Mouse (Mus musculus) ES-Bruce4 (cell line): Measurements from ENCODE around the gene Atad5. TPM values are rescaled to one million over a fixed set of nuclear protein-coding genes. Genes with fewer than 3 reads are reported as not detected.
A peak's percentile ranks its signal among the peaks of the same experiment; 100 is the strongest.
"Not testable (repeated sequence)": the region's sequence is repeated elsewhere in the genome, so short reads cannot be mapped to it uniquely, and the experiment has no call there.

Experiments
- H3K27ac ChIP-seq: 2 replicates; pipeline ENCODE4 v1.5.1; 2012; ENCODE audit warnings: low read length, inconsistent platforms; ENCODE audit not compliant: insufficient read depth
- H3K27me3 ChIP-seq: 2 replicates; pipeline ENCODE4 v1.6.1; 2012; ENCODE audit warnings: mild to moderate bottlenecking, low read length, inconsistent platforms; ENCODE audit not compliant: control insufficient read depth, poor library complexity, insufficient read depth, severe bottlenecking
- H3K36me3 ChIP-seq: 2 replicates; pipeline ENCODE4 v1.6.1; 2012; ENCODE audit warnings: inconsistent platforms, mild to moderate bottlenecking, low read length, moderate library complexity; ENCODE audit not compliant: control insufficient read depth, poor library complexity, insufficient read depth, severe bottlenecking
- H3K4me1 ChIP-seq: one replicate; pipeline ENCODE4 v1.8.1; 2011; ENCODE audit warnings: low read length; ENCODE audit not compliant: control insufficient read depth, insufficient read depth
- H3K4me3 ChIP-seq: 2 replicates; pipeline ENCODE4 v1.5.1; 2011; ENCODE audit warnings: low read depth, mild to moderate bottlenecking, low read length
- H3K9ac ChIP-seq: 2 replicates; pipeline ENCODE4 v1.6.1; 2012; ENCODE audit warnings: low read depth, mild to moderate bottlenecking, inconsistent platforms; ENCODE audit not compliant: poor library complexity, severe bottlenecking
- H3K9me3 ChIP-seq: replicated peaks from 2 replicates; pipeline ENCODE4 v1.6.1; 2012; ENCODE audit warnings: mild to moderate bottlenecking, low read length, inconsistent platforms; ENCODE audit not compliant: control insufficient read depth, poor library complexity, insufficient read depth, severe bottlenecking
- CTCF ChIP-seq: IDR thresholded peaks from one replicate; pipeline ENCODE4 v1.8.1; 2011; ENCODE audit warnings: low read depth, low read length
- EP300 ChIP-seq: IDR thresholded peaks from 2 replicates; pipeline ENCODE4 v1.6.1; 2011; ENCODE audit warnings: low read depth, low read length; ENCODE audit not compliant: insufficient read depth
- POLR2A ChIP-seq: IDR thresholded peaks from one replicate; pipeline ENCODE4 v1.8.1; 2011; ENCODE audit warnings: low read length; ENCODE audit not compliant: insufficient read depth
- polyA plus RNA-seq: library from polyadenylated mRNA; stranded (reverse); fragments of >200 nt; gene quantifications from 2 replicates; pipeline ENCODE4 v1.2.4, GENCODE M21; 2011; ENCODE audit warnings: low read depth; ENCODE audit not compliant: missing spikeins, insufficient read depth, insufficient read length

The Atad5 gene
- polyA plus RNA-seq, 1 experiment, result 26.6 TPM

DNA sequence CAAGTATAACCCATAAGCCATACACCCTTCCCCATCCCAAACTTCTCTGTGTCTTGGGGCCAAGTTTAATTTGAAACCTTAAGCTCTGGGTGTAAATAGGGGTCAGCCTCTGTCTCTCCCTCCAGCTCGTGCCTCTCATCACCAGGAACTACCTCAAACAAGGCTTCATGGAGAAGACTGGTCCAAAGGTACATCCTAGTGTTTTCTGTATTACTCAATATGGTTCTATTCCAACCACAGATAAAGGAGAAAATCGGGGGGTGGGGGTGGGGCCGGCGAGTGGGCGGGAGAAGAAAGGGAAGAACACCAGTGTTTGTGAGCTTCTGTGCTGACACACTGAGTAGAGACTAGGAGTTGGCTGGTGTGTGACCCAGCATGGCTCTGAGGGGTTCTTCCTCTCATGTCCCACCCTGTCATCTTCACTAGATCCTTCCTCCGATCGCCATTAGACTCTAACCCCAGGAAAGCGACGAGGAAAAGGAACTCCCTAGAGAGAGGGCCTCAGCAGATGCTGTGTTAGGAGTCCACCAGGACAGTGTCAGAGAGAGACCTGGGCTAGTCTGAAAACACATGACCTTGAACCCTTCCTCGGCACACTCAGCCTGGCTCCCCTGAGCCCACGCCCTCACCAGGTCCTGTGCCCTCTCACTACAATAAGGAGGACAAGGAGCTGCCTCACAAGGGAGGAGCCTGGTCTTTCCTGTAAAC, 84.9 kb downstream of the Atad5 start:
- H3K9me3 ChIP-seq, result no peaks in the 10 kb centered on the region
- peak overlapping the region; percentile 7; the same call in 1 of the 2 replicates for H3K27ac ChIP-seq
- TF ChIP-seq CTCF, result no peak
- TF ChIP-seq EP300, result 0 out of 2 replicates have a peak, but pooled peaks have one; percentile 10
- peaks cover 12% of the 10 kb centered on the region for H3K4me1 ChIP-seq
- H3K27me3 ChIP-seq, result no peaks in the 10 kb centered on the region
- H3K36me3 ChIP-seq, result no peaks in the 10 kb centered on the region
- H3K9ac ChIP-seq, result no peak overlapping the region
- H3K4me3 ChIP-seq, result no peak overlapping the region

DNA sequence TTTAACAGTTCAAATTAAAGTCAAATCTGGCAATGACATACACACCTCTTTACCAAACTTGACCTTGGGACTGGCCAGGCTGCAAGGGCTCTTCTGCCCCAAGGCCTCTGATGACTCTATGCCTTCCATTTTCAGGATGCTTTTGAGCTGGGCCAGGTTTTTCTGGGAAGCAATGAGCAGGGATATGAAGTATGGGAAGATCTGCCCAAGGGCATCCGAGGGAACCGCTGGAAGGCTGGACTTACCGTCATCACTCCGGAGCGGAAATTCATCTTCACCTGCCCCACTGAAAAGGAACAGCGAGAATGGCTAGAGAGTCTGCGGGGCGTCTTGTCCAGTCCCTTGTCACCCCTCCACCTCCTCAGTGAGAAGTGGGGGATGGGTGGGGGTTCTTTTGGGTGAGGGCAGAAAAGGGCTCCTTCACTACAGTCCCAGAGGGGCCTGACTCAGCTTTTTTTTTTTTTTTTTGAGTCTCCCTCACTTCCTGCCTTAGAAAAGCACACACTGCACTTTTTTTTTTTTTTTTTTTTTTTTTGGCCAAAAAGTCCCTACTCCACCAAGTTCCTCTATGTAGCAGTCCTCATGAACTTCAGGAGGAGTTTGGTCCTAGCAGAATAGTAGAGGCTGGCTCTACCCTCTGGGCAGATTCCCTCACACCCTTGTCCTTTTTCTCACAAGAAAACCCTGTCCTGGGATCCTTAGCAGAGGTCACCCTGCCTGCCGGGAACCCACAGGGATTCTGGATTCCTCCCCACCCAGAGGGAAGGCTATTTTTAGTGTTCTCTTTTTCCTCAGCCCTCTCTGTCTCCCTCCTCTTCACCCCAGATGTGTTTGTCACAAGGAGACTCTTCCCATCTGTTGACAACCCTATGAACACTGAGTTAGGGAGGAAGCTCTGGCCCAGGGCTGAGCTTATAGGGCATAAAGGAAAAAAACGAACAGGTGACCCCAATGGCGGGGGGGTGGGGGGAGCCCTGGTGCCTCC, 88.0 kb downstream of the Atad5 start:
- H3K27ac ChIP-seq, result peak overlapping the region; percentile 80
- H3K27me3 ChIP-seq, result no peaks in the 10 kb centered on the region
- peaks cover 12% of the 10 kb centered on the region for H3K4me1 ChIP-seq
- H3K9ac ChIP-seq, result peak overlapping the region; percentile 19; the same call in 1 of the 2 replicates
- H3K9me3 ChIP-seq, result no peaks in the 10 kb centered on the region
- no peaks in the 10 kb centered on the region for H3K36me3 ChIP-seq
- TF ChIP-seq EP300 (peak; percentile 84), CTCF (no peak)
- H3K4me3 ChIP-seq, result peak overlapping the region; percentile 4; the same call in 1 of the 2 replicates

DNA sequence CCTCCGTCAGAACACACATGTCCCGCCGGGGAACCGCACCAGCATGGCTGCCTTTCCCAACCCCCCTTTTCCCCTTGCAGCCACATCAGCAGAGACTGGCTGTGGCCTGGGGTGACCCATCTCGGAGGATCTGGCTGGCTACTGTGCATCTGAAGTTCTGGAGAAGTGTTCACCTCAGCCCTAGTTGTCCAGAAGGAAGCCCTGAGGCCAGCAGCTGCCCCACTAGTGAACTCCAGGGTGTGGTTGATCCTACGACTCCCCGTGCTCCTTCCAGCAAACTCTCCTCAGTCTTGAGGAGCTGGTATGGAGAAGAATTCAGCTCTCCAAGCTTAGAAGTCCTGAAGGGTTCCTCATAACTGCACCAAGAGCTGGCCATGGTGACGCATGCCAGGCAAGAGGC, 89.1 kb downstream of the Atad5 start:
- no peaks in the 10 kb centered on the region for H3K27me3 ChIP-seq
- peaks cover 8% of the 10 kb centered on the region for H3K4me1 ChIP-seq
- no peak overlapping the region for H3K4me3 ChIP-seq
- H3K36me3 ChIP-seq, result no peaks in the 10 kb centered on the region
- H3K9me3 ChIP-seq, result no peaks in the 10 kb centered on the region
- H3K27ac ChIP-seq, result peak overlapping the region; percentile 80
- H3K9ac ChIP-seq, result peak overlapping the region; percentile 19; the same call in 1 of the 2 replicates
- no peak for TF ChIP-seq POLR2A
- peak; percentile 61; the same call in 1 of the 2 replicates for TF ChIP-seq EP300
- TF ChIP-seq CTCF, result no peak

DNA sequence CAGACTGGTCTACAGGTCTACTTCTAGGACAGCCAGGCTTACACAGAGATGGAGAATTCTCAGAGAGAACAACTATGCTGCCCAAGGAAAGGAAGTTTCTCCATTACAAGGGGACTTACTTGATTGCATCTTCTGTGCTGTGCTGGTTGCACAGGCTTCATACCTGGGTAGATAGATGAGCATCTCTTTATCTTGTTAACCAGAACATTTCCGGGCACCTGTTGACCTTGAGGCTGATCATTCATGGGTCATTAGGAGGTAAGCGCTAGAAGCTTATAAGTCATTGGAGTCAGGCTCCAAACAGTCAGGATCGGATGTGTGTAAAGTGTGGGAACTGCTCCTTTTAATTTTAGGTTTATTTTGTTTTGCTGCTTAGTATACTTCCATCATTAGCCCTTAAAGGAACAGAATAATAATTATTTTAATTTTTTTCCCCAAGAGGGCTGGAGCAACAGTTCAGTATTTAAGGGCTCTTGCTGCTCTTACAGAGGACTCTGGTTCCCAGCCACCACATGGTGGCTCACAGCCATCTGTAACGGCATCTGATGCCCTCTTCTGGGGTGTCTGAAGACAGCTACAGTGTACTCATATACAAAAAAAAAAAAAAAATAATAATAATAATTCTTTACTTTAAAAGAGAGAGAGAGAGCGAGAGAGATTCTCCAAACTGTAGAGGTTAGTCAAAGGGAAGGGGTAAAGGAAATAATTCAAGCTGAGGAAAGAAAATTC, 92.0 kb downstream of the Atad5 start:
- Histone ChIP-seq H3K9ac (no peak overlapping the region), H3K27me3 (no peaks in the 10 kb centered on the region), H3K4me1 (peaks cover 6% of the 10 kb centered on the region), H3K4me3 (no peak overlapping the region), H3K36me3 (no peaks in the 10 kb centered on the region), H3K9me3 (no peaks in the 10 kb centered on the region), H3K27ac (peak overlapping the region; percentile 67)
- TF ChIP-seq POLR2A, result no peak
- TF ChIP-seq EP300, result no peak
- TF ChIP-seq CTCF, result no peak

DNA sequence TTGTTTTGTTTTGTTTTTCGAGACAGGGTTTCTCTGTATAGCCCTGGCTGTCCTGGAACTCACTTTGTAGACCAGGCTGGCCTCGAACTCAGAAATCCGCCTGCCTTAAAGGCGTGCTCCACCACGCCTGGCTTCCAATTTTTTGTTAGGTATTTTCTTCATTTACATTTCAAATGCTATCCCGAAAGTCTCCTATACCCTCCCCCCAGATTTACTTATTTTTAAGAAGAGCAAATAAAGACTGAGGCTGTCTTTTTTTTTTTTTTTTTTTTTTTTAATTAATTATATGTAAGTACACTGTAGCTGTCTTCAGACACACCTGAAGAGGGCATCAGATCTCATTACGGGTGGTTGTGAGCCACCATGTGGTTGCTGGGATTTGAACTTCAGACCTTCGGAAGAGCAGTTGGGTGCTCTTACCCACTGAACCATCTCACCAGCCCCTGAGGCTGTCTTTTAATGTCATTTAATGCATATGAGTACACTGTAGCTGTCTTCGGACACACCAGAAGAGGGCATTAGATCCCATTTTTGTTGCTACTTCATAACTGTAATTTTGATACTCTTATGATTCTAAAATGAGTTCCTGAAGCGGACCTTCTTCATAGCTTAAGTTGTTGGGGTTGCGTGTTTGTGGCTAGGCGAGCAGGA, 94.0 kb downstream of the Atad5 start:
- peak overlapping the region; percentile 68 for H3K9ac ChIP-seq
- peak overlapping the region; percentile 44 for H3K27ac ChIP-seq

More for the DNA sequence above, 94.0 kb downstream of the Atad5 start:
- not testable (repeated sequence) for H3K27me3 ChIP-seq, H3K4me1 ChIP-seq, H3K36me3 ChIP-seq, H3K9me3 ChIP-seq
- H3K4me3 ChIP-seq, result peak overlapping the region; percentile 89
